Mouse (Mus musculus) heart, postnatal 0 days (tissue): Measurements from ENCODE around the gene Nt5c2.

Experiments
- CTCF ChIP-seq: IDR thresholded peaks from 2 replicates; pipeline ENCODE4 v1.5.1; 2016; ENCODE audit warnings: antibody characterized with exemption, control low read depth, low read depth
- EP300 ChIP-seq: IDR thresholded peaks from 2 replicates; pipeline ENCODE4 v1.6.1; 2016; ENCODE audit warnings: antibody characterized with exemption, low read depth

- TF ChIP-seq CTCF (no peak), EP300 (no peak)
Observed at GRCm38 (mm10) chr19:47018330-47018729, 3.4 kb upstream of the Nt5c2 start.
